Mouse (Mus musculus) lung, embryonic 16.5 days (tissue): ENCODE results near the gene Tbc1d2. TPM values are rescaled to one million over a fixed set of nuclear protein-coding genes. Genes with fewer than 3 reads are reported as not detected.

Experiments
- ATAC-seq: fragments of 200-750 bp; cut with Nextera tagmentation; 2 replicates; pipeline ENCODE4 v1.8.0; 2017; ENCODE audit warnings: low read depth, mild to moderate bottlenecking, moderate library complexity
- H3K27ac ChIP-seq: fragments of 300-500 bp; sonication (generic); 2 replicates; pipeline ENCODE4 v1.5.1; 2014; ENCODE audit warnings: mild to moderate bottlenecking, control low read depth, low read length
- H3K27me3 ChIP-seq: fragments of 300-500 bp; sonication (generic); 2 replicates; pipeline ENCODE4 v1.6.1; 2014; ENCODE audit warnings: low read depth, low read length, mixed read lengths; ENCODE audit not compliant: control insufficient read depth, insufficient read depth
- H3K36me3 ChIP-seq: fragments of 300-500 bp; sonication (generic); 2 replicates; pipeline ENCODE4 v1.6.1; 2014; ENCODE audit warnings: low read length; ENCODE audit not compliant: control insufficient read depth, insufficient read depth
- H3K4me1 ChIP-seq: fragments of 300-500 bp; sonication (generic); replicated peaks from 2 replicates; pipeline ENCODE4 v1.6.1; 2014; ENCODE audit warnings: low read length, mixed read lengths; ENCODE audit not compliant: control insufficient read depth, insufficient read depth
- H3K4me2 ChIP-seq: fragments of 300-500 bp; sonication (generic); 2 replicates; pipeline ENCODE4 v1.6.1; 2014; ENCODE audit warnings: low read depth, low read length, control low read depth
- H3K4me3 ChIP-seq: fragments of 300-500 bp; sonication (generic); 2 replicates; pipeline ENCODE4 v1.5.1; 2014; ENCODE audit warnings: mild to moderate bottlenecking, low read length, control low read depth
- H3K9ac ChIP-seq: fragments of 300-500 bp; sonication (generic); 2 replicates; pipeline ENCODE4 v1.6.1; 2014; ENCODE audit warnings: low read length, control low read depth
- H3K9me3 ChIP-seq: fragments of 300-500 bp; sonication (generic); 2 replicates; pipeline ENCODE4 v1.6.1; 2016; ENCODE audit warnings: low read length; ENCODE audit not compliant: control insufficient read depth
- WGBS: fragments of 180-500 bp; shearing (Covaris S2); extraction: QIAGEN DNeasy Blood & Tissue Kit; methylation state at CpG from one replicate; pipeline ENCODE4 v1.1.7; 2014; 5-methylcytosine and 5-hydroxymethylcytosine counted together
- polyA plus RNA-seq: library from polyadenylated mRNA; unstranded; fragments of >200 nt; fragmentation: Nextera tagmentation; extraction: Ambion mirVana; gene quantifications from 2 replicates; pipeline ENCODE4 v1.2.1, GENCODE M21; 2015

The Tbc1d2 gene
- polyA plus RNA-seq, 1 experiment from 2014 or later, result 4.2 TPM

- ATAC-seq, result no peak
- Histone ChIP-seq H3K4me3 (no peak overlapping the region), H3K9me3 (no peaks in the 10 kb centered on the region), H3K9ac (no peak overlapping the region), H3K4me2 (no peak overlapping the region), H3K36me3 (no peaks in the 10 kb centered on the region), H3K4me1 (no peaks in the 10 kb centered on the region), H3K27ac (no peak overlapping the region), H3K27me3 (no peaks in the 10 kb centered on the region)
- 75% methylated on average over 11 of the region's 11 CpGs for WGBS
Measured at GRCm38 (mm10) chr4:46675272-46675785, 25.3 kb upstream of the Tbc1d2 start.

- Histone ChIP-seq H3K4me3 (no peak overlapping the region), H3K9me3 (no peaks in the 10 kb centered on the region), H3K36me3 (no peaks in the 10 kb centered on the region), H3K4me1 (peaks cover 5% of the 10 kb centered on the region; the same call in 1 of the 2 replicates), H3K4me2 (no peak overlapping the region), H3K9ac (no peak overlapping the region), H3K27me3 (no peaks in the 10 kb centered on the region), H3K27ac (no peak overlapping the region)
- WGBS, result 67% methylated on average over 11 of the region's 11 CpGs
- no peak for ATAC-seq
Measured at GRCm38 (mm10) chr4:46668620-46669019, 18.6 kb upstream of the Tbc1d2 start.

GRCm38 (mm10) chr4:46666420-46666819 lies 16.4 kb upstream of the Tbc1d2 start:
- Histone ChIP-seq H3K4me3 (no peak overlapping the region), H3K9ac (no peak overlapping the region), H3K27ac (no peak overlapping the region), H3K4me1 (peaks cover 5% of the 10 kb centered on the region; the same call in 1 of the 2 replicates), H3K4me2 (no peak overlapping the region), H3K9me3 (no peaks in the 10 kb centered on the region), H3K36me3 (no peaks in the 10 kb centered on the region), H3K27me3 (no peaks in the 10 kb centered on the region)
- WGBS, result 57% methylated on average over 5 of the region's 5 CpGs
- no peak for ATAC-seq

GRCm38 (mm10) chr4:46665371-46665774 lies 15.4 kb upstream of the Tbc1d2 start:
- Histone ChIP-seq H3K36me3 (no peaks in the 10 kb centered on the region), H3K4me1 (peaks cover 5% of the 10 kb centered on the region; the same call in 1 of the 2 replicates), H3K9me3 (no peaks in the 10 kb centered on the region), H3K4me2 (peak overlapping the region; percentile 63; the same call in 1 of the 2 replicates), H3K27ac (no peak overlapping the region), H3K27me3 (no peaks in the 10 kb centered on the region), H3K4me3 (no peak overlapping the region), H3K9ac (no peak overlapping the region)
- peak; percentile 34; the same call in 1 of the 2 replicates for ATAC-seq
- WGBS, result 2% methylated on average over 5 of the region's 8 CpGs

GRCm38 (mm10) chr4:46664123-46665009 lies 14.4 kb upstream of the Tbc1d2 start:
- 2% methylated on average over 34 of the region's 34 CpGs for WGBS
- ATAC-seq, result peak; percentile 95
- peak overlapping the region; percentile 28 for H3K27ac ChIP-seq
- no peaks in the 10 kb centered on the region for H3K9me3 ChIP-seq
- no peaks in the 10 kb centered on the region for H3K27me3 ChIP-seq
- H3K9ac ChIP-seq, result peak overlapping the region; percentile 64
- peak overlapping the region; percentile 63 for H3K4me2 ChIP-seq
- peaks cover 5% of the 10 kb centered on the region; the same call in 1 of the 2 replicates for H3K4me1 ChIP-seq
- H3K36me3 ChIP-seq, result no peaks in the 10 kb centered on the region
- peak overlapping the region; percentile 40 for H3K4me3 ChIP-seq

- H3K9ac ChIP-seq, result no peak overlapping the region
- H3K4me1 ChIP-seq, result peaks cover 5% of the 10 kb centered on the region; the same call in 1 of the 2 replicates
- no peaks in the 10 kb centered on the region for H3K9me3 ChIP-seq
- H3K4me2 ChIP-seq, result no peak overlapping the region
- no peak overlapping the region for H3K27ac ChIP-seq
- no peaks in the 10 kb centered on the region for H3K36me3 ChIP-seq
- no peaks in the 10 kb centered on the region for H3K27me3 ChIP-seq
- no peak for ATAC-seq
- H3K4me3 ChIP-seq, result no peak overlapping the region
- WGBS, result 71% methylated on average over 9 of the region's 9 CpGs
Measured at GRCm38 (mm10) chr4:46661433-46661832, 11.4 kb upstream of the Tbc1d2 start.

- peaks cover 1% of the 10 kb centered on the region; the same call in 1 of the 2 replicates for H3K4me1 ChIP-seq
- ATAC-seq, result no peak
Measured at GRCm38 (mm10) chr4:46658946-46659345, 8.9 kb upstream of the Tbc1d2 start.

GRCm38 (mm10) chr4:46657116-46657515 lies 7.1 kb upstream of the Tbc1d2 start:
- WGBS, result 3% methylated on average over 5 of the region's 5 CpGs
- Histone ChIP-seq H3K4me2 (no peak overlapping the region), H3K27ac (no peak overlapping the region), H3K36me3 (no peaks in the 10 kb centered on the region), H3K9ac (no peak overlapping the region), H3K4me3 (no peak overlapping the region), H3K9me3 (no peaks in the 10 kb centered on the region), H3K4me1 (no peaks in the 10 kb centered on the region), H3K27me3 (no peaks in the 10 kb centered on the region; the same call in 1 of the 2 replicates)
- ATAC-seq, result peak; percentile 38; the same call in 1 of the 2 replicates

More at GRCm38 (mm10) chr4:46658946-46659345, 8.9 kb upstream of the Tbc1d2 start:
- H3K36me3 ChIP-seq, result no peaks in the 10 kb centered on the region
- H3K27ac ChIP-seq, result no peak overlapping the region
- no peak overlapping the region for H3K4me3 ChIP-seq
- H3K9ac ChIP-seq, result no peak overlapping the region
- no peaks in the 10 kb centered on the region for H3K9me3 ChIP-seq
- WGBS, result 67% methylated on average over 5 of the region's 5 CpGs
- H3K27me3 ChIP-seq, result no peaks in the 10 kb centered on the region; the same call in 1 of the 2 replicates
- no peak overlapping the region for H3K4me2 ChIP-seq

- H3K4me3 ChIP-seq, result no peak overlapping the region
- no peak overlapping the region for H3K4me2 ChIP-seq
- H3K36me3 ChIP-seq, result no peaks in the 10 kb centered on the region
- no peak for ATAC-seq
- H3K9ac ChIP-seq, result no peak overlapping the region
- H3K27me3 ChIP-seq, result peaks cover 3% of the 10 kb centered on the region; the same call in 1 of the 2 replicates
- WGBS, result 58% methylated on average over 2 of the region's 2 CpGs
- no peaks in the 10 kb centered on the region; the same call in 1 of the 2 replicates for H3K4me1 ChIP-seq
- no peak overlapping the region for H3K27ac ChIP-seq
- no peaks in the 10 kb centered on the region for H3K9me3 ChIP-seq
Measured at GRCm38 (mm10) chr4:46655956-46656355, 5.9 kb upstream of the Tbc1d2 start.
